Mouse (Mus musculus) kidney, adult 2 months (tissue): ENCODE data around the gene Med19.

Experiments used
- CTCF ChIP-seq: fragments of 200-500 bp; conservative IDR thresholded peaks from 2 replicates; pipeline ENCODE4 v1.5.1; 2011; ENCODE audit warnings: low read depth, mild to moderate bottlenecking, control low read depth, low read length, moderate library complexity, mixed read lengths; ENCODE audit not compliant: insufficient read depth, insufficient read length
- POLR2A ChIP-seq: fragments of 200-500 bp; IDR thresholded peaks from one replicate; pipeline ENCODE4 v1.6.1; 2011; ENCODE audit warnings: low read depth, low read length, control low read depth

- TF ChIP-seq POLR2A (no peak), CTCF (no peak)
Observed at GRCm38 (mm10) chr2:84705295-84705694, 27.1 kb downstream of the Med19 start.
